Mouse (Mus musculus): ENCODE measurements at regions not wholly inside any gene's neighbourhood (a gene's known extent, or its start where the extent isn't known, plus 50 kb on each side); places are given as distances from the start of the nearest gene placed in this dataset.

GRCm38 (mm10) chr12:27507523-27508225, 165.3 kb upstream of the Sox11 start:
- DNase-seq (ENCODE audit: low spot score in 2 of 2), result no peak

GRCm38 (mm10) chr12:27502716-27503486, 160.5 kb upstream of the Sox11 start:
- DNase-seq (ENCODE audit: low spot score in 2 of 2), result peak in 1 of 2 experiments; percentile 13

- DNase-seq (ENCODE audit: low spot score in 2 of 2), result no peak
Observed at GRCm38 (mm10) chr12:27500516-27500915, 158.1 kb upstream of the Sox11 start.

- DNase-seq (ENCODE audit: low spot score in 2 of 2), result no peak
Observed at GRCm38 (mm10) chr12:27499276-27499675, 156.9 kb upstream of the Sox11 start.

- DNase-seq (ENCODE audit: low spot score in 2 of 2), result no peak
Observed at GRCm38 (mm10) chr12:27496826-27497557, 154.6 kb upstream of the Sox11 start.

- DNase-seq (ENCODE audit: low spot score in 2 of 2), result no peak
Observed at GRCm38 (mm10) chr12:27492270-27492669, 149.9 kb upstream of the Sox11 start.

GRCm38 (mm10) chr12:27481230-27481629, 138.9 kb upstream of the Sox11 start:
- DNase-seq (ENCODE audit: low spot score in 2 of 2), result no peak

GRCm38 (mm10) chr12:27479601-27480001, 137.2 kb upstream of the Sox11 start:
- DNase-seq (ENCODE audit: low spot score in 2 of 2), result peak; percentile 46 to 61

GRCm38 (mm10) chr12:27474631-27475030, 132.3 kb upstream of the Sox11 start:
- DNase-seq (ENCODE audit: low spot score in 2 of 2), result no peak

GRCm38 (mm10) chr12:27471557-27471956, 129.2 kb upstream of the Sox11 start:
- no peak for DNase-seq (ENCODE audit: low spot score in 2 of 2)

- DNase-seq (ENCODE audit: low spot score in 2 of 2), result no peak
Observed at GRCm38 (mm10) chr12:27470346-27470745, 128.0 kb upstream of the Sox11 start.

- no peak for DNase-seq (ENCODE audit: low spot score in 2 of 2)
Observed at GRCm38 (mm10) chr12:27468782-27469181, 126.4 kb upstream of the Sox11 start.

- DNase-seq (ENCODE audit: low spot score in 2 of 2), result no peak
Observed at GRCm38 (mm10) chr12:27468141-27468540, 125.8 kb upstream of the Sox11 start.

- no peak for DNase-seq (ENCODE audit: low spot score in 2 of 2)
Observed at GRCm38 (mm10) chr12:27465499-27466150, 123.3 kb upstream of the Sox11 start.

- DNase-seq (ENCODE audit: low spot score in 2 of 2), result no peak
Observed at GRCm38 (mm10) chr12:27458674-27459073, 116.3 kb upstream of the Sox11 start.

GRCm38 (mm10) chr12:27437661-27438345, 95.4 kb upstream of the Sox11 start:
- peak in 1 of 2 experiments; percentile 5 for DNase-seq (ENCODE audit: low spot score in 2 of 2)

GRCm38 (mm10) chr12:27431338-27431737, 89.0 kb upstream of the Sox11 start:
- no peak for DNase-seq (ENCODE audit: low spot score in 2 of 2)

GRCm38 (mm10) chr12:27417387-27418009, 75.1 kb upstream of the Sox11 start:
- peak; percentile 41 to 69 for DNase-seq (ENCODE audit: low spot score in 2 of 2)

GRCm38 (mm10) chr12:27410555-27410954, 68.2 kb upstream of the Sox11 start:
- no peak for DNase-seq (ENCODE audit: low spot score in 2 of 2)

GRCm38 (mm10) chr12:27408440-27408839, 66.1 kb upstream of the Sox11 start:
- peak; percentile 9 to 25 for DNase-seq (ENCODE audit: low spot score in 2 of 2)
